Mouse (Mus musculus): Measurements from ENCODE around the gene Srm. TPM values are rescaled to one million over a fixed set of nuclear protein-coding genes. Genes with fewer than 3 reads are reported as not detected.

Gene Srm
- total and polyA plus RNA-seq, 2 experiments from 2014 or later = 77.6 to 143 TPM

GRCm38 (mm10) chr4:148589565-148589964, 1.7 kb upstream of the Srm start:
- no peak for ATAC-seq
- no peaks in the 10 kb centered on the region for H3K27me3 ChIP-seq (ENCODE audit: insufficient read depth, low read length)
- H3K4me3 ChIP-seq (ENCODE audit: low read length) = no peak overlapping the region
- no peaks in the 10 kb centered on the region for H3K9me3 ChIP-seq (ENCODE audit: low read length)
- no peak overlapping the region for H3K9ac ChIP-seq (replicated peaks; ENCODE audit: low read length)
- no peak for TF ChIP-seq CTCF (IDR thresholded peaks at IDR 0.05; ENCODE audit: low read depth)
- no peak overlapping the region for H3K27ac ChIP-seq
- WGBS = 53% methylated on average over 7 of the region's 8 CpGs
- peaks cover 9% of the 10 kb centered on the region for H3K36me3 ChIP-seq (ENCODE audit: insufficient read depth, low read length)
- no peak overlapping the region for H3K4me2 ChIP-seq (ENCODE audit: low read depth, low read length)
- peaks cover 5% of the 10 kb centered on the region; the same call in 1 of the 2 replicates for H3K4me1 ChIP-seq (ENCODE audit: insufficient read depth, low read length)
- no peak for DNase-seq (ENCODE audit: low spot score)

- peak; percentile 49 for DNase-seq (ENCODE audit: low spot score)
- Histone ChIP-seq H3K36me3 (ENCODE audit: insufficient read depth, low read length) (peaks cover 18% of the 10 kb centered on the region), H3K9me3 (ENCODE audit: low read length) (no peaks in the 10 kb centered on the region), H3K4me1 (ENCODE audit: insufficient read depth, low read length) (peaks cover 5% of the 10 kb centered on the region; the same call in 1 of the 2 replicates), H3K27me3 (ENCODE audit: insufficient read depth, low read length) (no peaks in the 10 kb centered on the region), H3K4me3 (ENCODE audit: low read length) (peak overlapping the region; percentile 82), H3K27ac (peak overlapping the region; percentile 70), H3K4me2 (ENCODE audit: low read depth, low read length) (peak overlapping the region; percentile 86), H3K9ac (replicated peaks; ENCODE audit: low read length) (peak overlapping the region; percentile 37; the same call in 1 of the 2 replicates)
- TF ChIP-seq CTCF (IDR thresholded peaks at IDR 0.05; ENCODE audit: low read depth) = 0 out of 2 replicates have a peak, but pooled peaks have one; percentile 7
- no peak for ATAC-seq
- WGBS = 5% methylated on average over 18 of the region's 18 CpGs
These were observed 707 bp upstream of the Srm start for GRCm38 (mm10) chr4:148590421-148591170.

DNA sequence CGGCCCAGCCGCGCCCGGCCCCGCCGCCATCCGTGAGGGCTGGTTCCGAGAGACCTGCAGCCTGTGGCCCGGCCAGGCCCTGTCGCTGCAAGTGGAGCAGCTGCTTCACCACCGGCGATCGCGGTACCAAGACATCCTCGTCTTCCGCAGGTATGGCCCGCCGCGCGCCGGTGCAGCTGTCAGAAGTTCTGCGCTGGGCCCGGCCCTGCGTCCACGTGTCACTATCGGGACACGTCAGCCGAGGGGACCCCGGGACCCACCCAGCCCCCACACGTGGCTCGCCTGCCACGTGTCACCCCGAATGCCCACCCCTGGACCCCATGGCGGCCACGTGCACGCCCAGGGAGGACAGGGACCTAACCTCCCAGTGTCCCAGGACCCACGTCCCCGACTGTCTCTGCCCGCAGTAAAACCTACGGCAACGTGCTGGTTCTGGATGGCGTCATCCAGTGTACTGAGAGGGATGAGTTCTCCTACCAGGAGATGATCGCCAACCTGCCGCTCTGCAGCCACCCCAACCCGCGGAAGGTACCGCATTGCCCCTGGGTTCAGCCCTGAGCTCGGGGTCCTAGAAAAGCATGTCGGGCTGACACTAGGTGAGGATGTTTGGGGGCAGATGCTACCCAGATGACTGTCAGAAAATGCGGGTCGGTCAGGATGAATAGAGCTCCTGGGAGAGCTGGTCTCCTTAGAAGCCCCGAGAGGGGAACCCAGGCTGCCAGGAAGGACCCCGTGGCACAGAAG, 506 bp downstream of the Srm start:
- DNase-seq (ENCODE audit: low spot score) = peak; percentile 61
- under 1% methylated on average over 52 of the region's 53 CpGs for WGBS
- no peaks in the 10 kb centered on the region for H3K9me3 ChIP-seq (ENCODE audit: low read length)

GRCm38 (mm10) chr4:148593996-148594395, 2.7 kb downstream of the Srm start:
- no peak overlapping the region for H3K9ac ChIP-seq (replicated peaks; ENCODE audit: low read length)
- DNase-seq (ENCODE audit: low spot score) (no peak), ATAC-seq (no peak)
- H3K4me3 ChIP-seq (ENCODE audit: low read length) = no peak overlapping the region
- no peaks in the 10 kb centered on the region for H3K9me3 ChIP-seq (ENCODE audit: low read length)
- no peak overlapping the region for H3K27ac ChIP-seq
- no peak overlapping the region for H3K4me2 ChIP-seq (ENCODE audit: low read depth, low read length)
- no peak for TF ChIP-seq CTCF (IDR thresholded peaks at IDR 0.05; ENCODE audit: low read depth)
- H3K36me3 ChIP-seq (ENCODE audit: insufficient read depth, low read length) = peaks cover 27% of the 10 kb centered on the region
- no peaks in the 10 kb centered on the region for H3K27me3 ChIP-seq (ENCODE audit: insufficient read depth, low read length)
- WGBS = 93% methylated on average over 11 of the region's 11 CpGs
- H3K4me1 ChIP-seq (ENCODE audit: insufficient read depth, low read length) = peaks cover 5% of the 10 kb centered on the region; the same call in 1 of the 2 replicates

More for the DNA sequence above, 506 bp downstream of the Srm start:
- TF ChIP-seq CTCF (IDR thresholded peaks at IDR 0.05; ENCODE audit: low read depth) = no peak
- H3K4me3 ChIP-seq (ENCODE audit: low read length) = peak overlapping the region; percentile 82
- H3K27ac ChIP-seq = peak overlapping the region; percentile 61; the same call in 1 of the 2 replicates
- H3K4me1 ChIP-seq (ENCODE audit: insufficient read depth, low read length) = peaks cover 5% of the 10 kb centered on the region; the same call in 1 of the 2 replicates
- H3K4me2 ChIP-seq (ENCODE audit: low read depth, low read length) = peak overlapping the region; percentile 86
- no peaks in the 10 kb centered on the region for H3K27me3 ChIP-seq (ENCODE audit: insufficient read depth, low read length)
- H3K9ac ChIP-seq (replicated peaks; ENCODE audit: low read length) = peak overlapping the region; percentile 62
- peak; percentile 52 for ATAC-seq
- peaks cover 27% of the 10 kb centered on the region for H3K36me3 ChIP-seq (ENCODE audit: insufficient read depth, low read length)

DNA sequence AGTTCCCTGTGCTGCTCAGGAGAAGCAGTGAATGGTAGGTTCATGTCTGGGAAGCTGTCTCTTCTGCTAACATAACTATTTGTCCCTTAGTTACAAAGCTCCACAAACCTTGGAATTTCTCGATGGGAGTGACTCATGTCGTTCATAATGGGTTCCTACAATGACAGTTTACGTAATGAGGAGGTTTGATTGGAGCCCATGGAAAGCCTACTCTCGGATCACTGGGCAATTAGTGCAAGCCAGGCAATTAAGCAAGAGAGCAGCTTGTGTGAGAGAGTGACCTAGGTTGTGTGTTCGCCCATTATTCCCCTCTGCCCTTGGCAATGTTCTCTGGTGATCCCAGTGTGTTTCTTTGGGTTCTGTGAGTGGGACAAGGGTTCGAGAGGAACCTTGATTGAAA, 4.6 kb downstream of the Srm start:
- H3K36me3 ChIP-seq (ENCODE audit: insufficient read depth, low read length) = peaks cover 27% of the 10 kb centered on the region
- ATAC-seq = no peak
- WGBS = 87% methylated on average over 6 of the region's 6 CpGs

GRCm38 (mm10) chr4:148596731-148597130, 5.4 kb downstream of the Srm start:
- no peak for ATAC-seq
- Histone ChIP-seq H3K27me3 (ENCODE audit: insufficient read depth, low read length) (no peaks in the 10 kb centered on the region), H3K36me3 (ENCODE audit: insufficient read depth, low read length) (peaks cover 27% of the 10 kb centered on the region), H3K27ac (no peak overlapping the region), H3K4me1 (ENCODE audit: insufficient read depth, low read length) (peaks cover 5% of the 10 kb centered on the region; the same call in 1 of the 2 replicates), H3K4me3 (ENCODE audit: low read length) (no peak overlapping the region), H3K9me3 (ENCODE audit: low read length) (no peaks in the 10 kb centered on the region), H3K9ac (replicated peaks; ENCODE audit: low read length) (no peak overlapping the region), H3K4me2 (ENCODE audit: low read depth, low read length) (no peak overlapping the region)
- DNase-seq (ENCODE audit: low spot score) = no peak
- TF ChIP-seq CTCF (IDR thresholded peaks at IDR 0.05; ENCODE audit: low read depth) = no peak
- 97% methylated on average over 3 of the region's 3 CpGs for WGBS

More for the DNA sequence above, 4.6 kb downstream of the Srm start:
- Histone ChIP-seq H3K4me3 (ENCODE audit: low read length) (no peak overlapping the region), H3K4me2 (ENCODE audit: low read depth, low read length) (no peak overlapping the region), H3K9me3 (ENCODE audit: low read length) (no peaks in the 10 kb centered on the region), H3K9ac (replicated peaks; ENCODE audit: low read length) (no peak overlapping the region), H3K27me3 (ENCODE audit: insufficient read depth, low read length) (no peaks in the 10 kb centered on the region), H3K27ac (no peak overlapping the region), H3K4me1 (ENCODE audit: insufficient read depth, low read length) (peaks cover 5% of the 10 kb centered on the region; the same call in 1 of the 2 replicates)
- no peak for DNase-seq (ENCODE audit: low spot score)
- no peak for TF ChIP-seq CTCF (IDR thresholded peaks at IDR 0.05; ENCODE audit: low read depth)

Measured in hindbrain, postnatal 0 days (tissue).